Mouse (Mus musculus) left cerebral cortex, postnatal 14 days (tissue): ENCODE measurements around the gene Guk1. TPM values are rescaled to one million over a fixed set of nuclear protein-coding genes. Genes with fewer than 3 reads are reported as not detected.
"Not testable (repeated sequence)": the region's sequence is repeated elsewhere in the genome, so short reads cannot be mapped to it uniquely, and the experiment has no call there.

Experiments
- DNase-seq, 2 experiments: peaks; one replicate each; pipeline ENCODE4 v3.0.0; 2021 to 2022; ENCODE audit warnings: low spot score in 2 of 2, mixed read lengths in 1 of 2
- intact Hi-C: fragments of 180-260 bp; cut with DNase I; formaldehyde crosslinking; loops from one replicate; pipeline ENCODE4 v1.15.1; 2025
- total RNA-seq, 2 experiments: library from RNA; stranded (reverse); gene quantifications; 2 replicates each; pipeline ENCODE4 v1.2.3; 2021

Guk1 gene
- total RNA-seq, 2 experiments from 2014 or later: 113 to 118 TPM

DNA sequence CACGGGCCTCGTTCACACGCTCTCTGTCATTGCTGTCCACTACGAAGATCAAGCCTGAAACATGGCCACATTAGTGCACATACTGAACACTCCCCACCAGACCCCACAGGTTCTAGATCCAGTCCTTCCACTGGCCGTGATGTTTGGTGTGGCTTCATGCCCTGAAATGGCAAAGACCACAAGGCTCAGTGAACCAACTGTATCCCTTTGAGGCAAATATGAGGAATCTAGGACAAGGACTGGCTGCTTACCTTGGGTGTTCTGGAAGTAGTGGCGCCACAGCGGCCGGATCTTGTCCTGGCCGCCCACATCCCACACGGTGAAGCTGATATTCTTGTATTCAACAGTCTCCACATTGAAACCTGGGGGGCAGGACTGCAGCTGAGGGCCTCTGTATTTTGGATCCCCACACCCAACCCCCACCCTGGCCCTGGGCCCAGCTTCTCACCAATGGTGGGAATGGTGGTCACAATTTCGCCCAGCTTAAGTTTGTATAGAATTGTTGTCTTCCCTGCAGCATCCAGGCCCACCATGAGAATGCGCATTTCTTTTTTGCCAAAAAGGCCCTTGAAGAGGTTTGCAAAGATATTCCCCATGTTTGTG, 21.0 kb upstream of the Guk1 start:
- DNase-seq: no peak
- intact Hi-C loops: no loop called here

DNA sequence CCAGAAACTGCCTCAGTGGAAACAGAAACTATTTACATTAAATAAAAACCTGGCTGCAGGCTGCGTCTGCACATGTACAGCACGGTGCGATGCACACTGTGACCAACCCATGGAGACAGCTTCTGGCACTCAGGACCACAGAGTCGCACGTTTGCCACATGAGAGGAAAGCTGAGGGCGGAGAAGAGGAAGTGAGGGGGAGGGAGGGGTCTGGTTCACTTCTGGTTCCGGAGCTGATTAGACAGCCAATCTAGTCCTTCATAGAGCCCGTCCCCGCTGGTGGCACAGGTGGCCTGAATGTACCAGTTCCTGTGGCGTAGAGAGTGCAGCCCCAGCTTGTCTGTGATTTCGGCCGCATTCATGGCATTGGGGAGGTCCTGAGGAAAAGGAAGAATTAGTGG, 20.3 kb upstream of the Guk1 start:
- intact Hi-C loops: not testable (repeated sequence)

DNA sequence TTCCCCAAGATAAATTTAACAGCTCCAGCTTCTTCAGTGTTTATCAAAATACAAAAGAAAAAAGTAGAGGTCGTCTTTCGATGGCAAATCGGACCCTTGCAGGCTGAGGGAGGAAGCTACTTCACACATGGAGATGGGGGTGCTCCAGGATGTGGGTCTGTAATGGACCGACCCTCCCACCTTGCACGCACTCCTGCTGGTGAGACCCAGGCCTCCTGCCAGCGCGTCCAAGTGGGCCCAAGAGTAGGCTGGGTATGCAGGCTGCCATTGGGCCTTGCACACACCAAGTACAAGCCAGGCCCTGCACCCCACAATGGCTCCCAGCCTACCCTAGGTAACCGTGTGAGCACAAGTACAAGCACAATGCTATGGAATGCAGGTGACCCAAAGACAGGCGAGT, 19.5 kb upstream of the Guk1 start:
- DNase-seq, intact Hi-C loops: not testable (repeated sequence)

More for the DNA sequence above, 20.3 kb upstream of the Guk1 start:
- DNase-seq: not testable (repeated sequence)

DNA sequence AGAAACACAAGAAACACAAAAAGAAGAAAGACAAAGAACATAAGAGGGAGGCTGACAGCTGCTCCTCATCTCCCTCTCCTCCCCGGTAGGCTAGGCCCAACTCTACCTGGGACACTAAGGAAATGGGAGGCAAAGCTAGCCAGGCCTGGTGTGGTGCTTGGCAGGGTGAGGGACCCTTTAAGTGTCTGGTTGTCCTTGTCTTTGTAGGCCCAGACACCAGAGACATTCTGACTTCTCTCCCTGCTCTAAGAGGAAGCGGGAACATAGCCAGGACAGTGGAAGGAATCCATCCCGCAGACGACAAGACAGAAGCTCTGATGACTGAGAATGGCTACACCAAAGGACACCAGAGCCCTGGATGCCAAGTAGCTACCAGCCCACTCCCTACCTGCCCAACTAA, 18.0 kb upstream of the Guk1 start:
- no peak for DNase-seq
- intact Hi-C loops: no loop called here

DNA sequence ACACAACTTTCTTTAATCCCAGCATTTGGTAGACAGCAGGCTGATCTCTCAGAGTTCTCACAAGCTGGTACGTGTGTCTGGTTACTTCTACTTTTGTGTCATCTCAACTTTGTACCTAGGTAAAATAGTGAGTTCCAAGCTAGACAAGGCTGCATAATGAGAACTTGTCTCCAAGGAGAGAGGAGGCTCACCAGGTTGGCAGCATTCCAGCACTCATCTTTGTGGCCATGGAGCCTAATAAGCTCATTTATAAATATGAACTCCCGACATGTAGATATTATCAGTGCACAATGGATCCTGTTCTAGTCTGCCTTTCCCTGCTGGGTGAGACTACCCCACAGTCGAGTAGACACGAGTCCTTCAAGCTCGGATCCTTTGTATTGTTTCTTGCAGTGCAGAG, 17.6 kb upstream of the Guk1 start:
- DNase-seq: no peak
- intact Hi-C loops: no loop called here

DNA sequence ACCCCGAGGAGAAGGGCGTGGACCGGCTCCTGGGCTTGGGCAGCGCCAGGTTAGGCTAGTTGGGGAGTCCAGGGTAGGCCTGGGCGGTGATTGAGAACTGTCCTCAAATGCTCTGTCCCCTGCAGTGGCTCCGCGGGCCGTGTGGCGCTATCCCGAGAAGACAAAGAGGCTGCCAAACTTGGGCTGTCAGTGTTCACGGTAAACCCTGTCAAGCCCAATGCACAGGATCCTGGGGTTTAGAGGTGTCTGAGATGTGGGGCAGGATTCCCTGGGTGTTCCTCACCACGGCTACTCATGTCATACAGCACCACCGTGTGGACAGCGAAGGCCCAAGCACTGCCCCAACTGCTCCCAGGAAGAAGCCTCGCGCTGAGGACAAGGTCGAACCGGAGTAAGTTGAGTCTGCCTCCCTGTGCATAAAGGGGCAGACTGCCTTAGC, 17.0 kb upstream of the Guk1 start:
- intact Hi-C loops: no loop called here
- peak; percentile 56 to 80 for DNase-seq

DNA sequence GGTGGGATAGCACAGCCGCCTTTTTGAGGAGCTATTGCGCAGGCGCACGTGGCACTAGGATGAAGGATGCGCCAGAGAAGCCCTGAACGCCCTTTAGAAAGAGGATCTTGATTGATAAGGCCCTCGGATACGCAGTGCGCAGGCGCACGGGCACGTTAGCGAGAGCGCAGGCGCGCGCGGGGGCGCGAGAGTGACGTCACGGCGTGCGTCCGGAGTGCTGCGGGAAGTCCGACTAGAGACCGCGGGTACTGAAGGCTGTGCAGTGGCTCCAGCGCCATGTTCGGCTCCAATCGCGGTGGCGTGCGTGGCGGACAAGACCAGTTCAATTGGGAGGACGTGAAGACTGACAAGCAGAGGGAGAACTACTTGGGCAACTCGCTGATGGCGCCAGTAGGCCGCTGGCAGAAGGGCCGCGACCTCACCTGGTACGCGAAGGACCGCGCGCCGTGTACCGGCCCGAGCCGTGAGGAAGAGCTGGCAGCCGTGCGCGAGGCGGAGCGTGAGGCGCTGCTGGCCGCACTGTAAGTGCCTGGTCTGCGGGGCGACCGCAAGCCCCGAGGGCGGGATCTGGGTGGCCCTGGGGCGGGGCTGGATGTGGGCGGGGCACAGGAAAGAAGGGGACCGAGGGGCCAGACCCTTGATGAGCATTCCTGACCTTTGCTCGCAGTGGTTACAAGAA, 16.3 kb upstream of the Guk1 start, which contains the start of gene 2310033P09Rik:
Gene 2310033P09Rik (plus strand): TSS at position 169 of the 679 bp plus-strand sequence.
- intact Hi-C loops: no loop called here
- peak; percentile 95 to 97 for DNase-seq

DNA sequence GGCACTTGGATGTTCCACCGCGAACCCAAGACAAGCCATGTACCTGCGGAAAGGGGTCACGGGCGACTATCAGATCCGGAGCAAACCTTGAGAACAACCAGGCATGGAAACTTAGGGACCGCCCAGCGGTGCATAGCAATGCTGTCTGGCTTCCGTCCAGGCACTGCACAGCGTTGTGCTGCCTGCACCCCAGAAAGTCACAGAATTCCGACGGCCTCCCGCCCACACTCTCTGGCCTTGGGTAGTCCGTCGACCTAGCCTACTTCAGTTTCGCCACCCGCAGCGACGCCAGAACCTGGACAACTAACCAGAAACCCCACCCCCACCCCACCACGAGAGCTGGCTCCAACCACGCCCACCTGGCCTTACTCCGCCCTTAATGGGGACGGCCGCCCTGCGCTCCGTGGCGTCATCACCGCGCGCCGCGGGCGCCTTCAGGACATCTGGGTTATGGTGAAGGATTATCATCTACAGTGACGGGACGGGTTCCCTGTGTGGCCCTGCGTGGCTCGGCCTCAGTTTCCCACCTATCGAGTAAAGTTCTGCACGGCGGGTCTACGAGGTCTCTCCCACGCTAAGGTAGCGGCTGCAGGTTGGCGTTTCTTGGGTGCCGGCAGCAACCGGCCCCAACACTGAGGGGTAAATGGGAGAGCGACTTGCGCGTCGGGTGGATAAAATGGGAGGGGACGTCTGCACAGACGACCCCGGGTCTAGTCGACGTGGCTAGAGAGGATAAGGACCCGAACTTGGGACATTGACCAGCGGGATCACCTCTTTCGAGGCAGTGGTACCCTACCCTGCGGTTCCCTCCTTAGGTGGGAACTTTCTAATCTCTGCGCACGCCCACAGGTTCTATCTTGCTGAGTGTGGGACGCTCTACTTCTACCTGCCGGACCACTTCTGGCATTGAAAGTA, 10.3 kb upstream of the Guk1 start, which contains the start of gene Mrpl55:
Gene Mrpl55 (plus strand): TSS at position 406 of the 915 bp plus-strand sequence.
- DNase-seq: peak; percentile 95
- intact Hi-C loops: no loop called here

DNA sequence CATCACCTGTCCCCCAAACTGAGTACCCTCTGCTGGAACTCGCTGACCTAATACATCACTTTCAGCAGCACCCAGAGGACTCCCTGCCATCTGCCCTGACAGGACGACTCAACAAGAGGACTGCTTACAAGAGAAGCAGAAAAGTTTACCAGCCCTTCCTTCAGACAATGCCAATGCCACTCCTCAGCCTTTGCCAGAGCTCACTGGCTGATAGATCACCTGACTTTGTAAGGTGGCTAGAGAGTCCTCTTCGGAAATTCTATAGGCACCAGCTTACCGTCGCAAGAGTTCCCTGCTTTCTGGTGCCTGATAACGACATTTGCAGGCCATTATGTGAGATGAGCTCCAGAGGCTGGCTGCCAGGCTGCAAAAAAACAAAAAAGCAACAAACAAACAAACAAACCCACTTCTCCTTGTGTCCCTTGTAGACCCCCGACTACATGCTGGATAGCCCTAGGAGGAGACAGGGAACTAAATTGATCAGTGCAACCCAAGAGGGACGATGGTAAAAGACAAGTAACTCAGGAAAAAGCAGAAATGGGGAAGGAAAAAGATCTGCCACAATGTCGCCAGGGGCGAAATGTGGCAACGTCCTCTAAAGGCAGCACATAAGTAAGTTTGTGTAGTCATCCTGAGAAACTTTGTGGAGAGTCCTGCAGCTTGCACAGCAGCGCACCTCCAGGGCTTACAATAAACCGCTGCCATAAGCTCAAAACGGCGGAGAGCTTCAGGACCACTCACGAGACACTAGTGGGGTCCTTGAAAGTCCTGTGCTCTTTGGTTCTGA, 9.4 kb upstream of the Guk1 start:
- DNase-seq: no peak
- intact Hi-C loops: no loop called here

DNA sequence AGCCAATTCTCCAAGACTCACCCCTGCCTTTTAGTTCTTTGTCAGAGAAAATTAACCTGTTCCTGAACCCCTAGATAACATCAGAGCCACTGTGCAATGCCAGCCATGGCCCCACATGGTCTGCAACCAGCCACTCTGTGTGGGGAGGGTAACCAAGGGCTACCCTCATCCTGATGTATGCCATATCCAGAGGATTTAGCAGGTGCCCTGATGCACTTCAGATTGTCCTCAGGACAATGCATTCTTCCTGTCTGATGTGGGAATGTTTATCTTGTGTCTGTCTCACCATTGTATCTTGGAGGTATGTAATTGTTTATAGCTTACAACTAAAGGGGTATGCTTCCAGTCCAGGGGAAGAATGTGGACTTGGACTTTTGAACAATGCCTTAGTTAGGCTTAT, 4.2 kb upstream of the Guk1 start:
- DNase-seq: no peak
- intact Hi-C loops: no loop called here

DNA sequence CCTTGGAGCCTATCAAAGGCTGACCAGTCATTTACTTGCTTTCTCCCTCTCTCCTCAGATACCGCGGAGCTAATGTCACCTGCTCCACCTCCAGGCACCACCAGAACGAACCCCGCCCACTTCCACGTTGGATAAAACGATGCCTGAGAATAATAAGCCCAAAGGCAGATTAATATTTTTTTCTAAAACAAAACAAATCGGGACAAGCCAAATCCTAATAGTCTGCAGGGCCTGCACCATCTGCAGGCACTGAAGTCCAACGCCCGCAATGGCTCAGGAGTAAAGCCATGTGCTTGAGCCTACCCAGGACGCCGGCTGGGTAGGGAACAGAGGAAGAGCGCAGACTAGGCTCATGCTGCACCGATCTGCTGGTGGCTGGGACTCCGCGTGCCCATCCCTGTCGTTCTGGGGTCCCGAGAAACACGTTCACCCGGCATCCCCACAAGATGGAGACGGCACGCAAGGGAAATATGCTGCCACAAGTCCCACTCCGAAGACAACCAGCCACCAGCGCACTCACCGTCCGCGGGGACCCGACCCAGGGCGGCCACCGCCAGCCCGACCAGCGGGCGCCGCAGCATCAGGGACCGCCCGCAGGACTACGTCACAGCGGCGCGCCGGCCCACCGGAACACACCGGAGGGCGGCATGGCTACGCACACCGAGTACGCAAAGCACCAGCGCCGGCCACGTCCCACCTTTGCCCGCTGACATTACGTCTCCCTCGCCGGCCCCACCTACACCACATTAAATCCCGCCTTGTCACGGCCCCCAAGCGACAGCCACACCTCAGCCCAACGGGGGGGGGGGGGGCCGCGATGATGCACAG, 567 bp downstream of the Guk1 start:
- DNase-seq: peak; percentile 92 to 93
- intact Hi-C loops: no loop called here

DNA sequence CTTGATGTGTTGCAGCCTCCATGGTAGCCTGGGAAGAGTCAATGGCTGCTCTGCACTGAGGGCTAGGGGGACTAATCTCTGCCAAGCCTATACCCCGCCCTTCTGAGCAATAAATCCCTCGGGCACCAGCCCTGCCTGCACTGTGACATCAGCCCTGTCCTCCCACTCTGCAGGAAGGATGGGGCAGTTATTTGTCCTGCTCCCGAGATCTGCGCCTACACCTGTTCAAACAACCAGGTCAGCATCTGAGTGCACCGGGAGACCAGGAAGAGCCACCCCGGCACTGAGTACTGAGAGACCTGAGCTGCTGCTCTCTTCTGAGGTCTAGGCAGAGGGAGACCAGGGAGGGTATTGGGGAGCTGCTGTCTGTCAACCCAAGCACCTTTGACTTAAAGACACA, 4.3 kb downstream of the Guk1 start:
- DNase-seq: no peak
- intact Hi-C loops: loop anchor here (10.0 kb wide), 1 partner anchor 213 kb away; the partner anchor contains the start of gene Trim11

DNA sequence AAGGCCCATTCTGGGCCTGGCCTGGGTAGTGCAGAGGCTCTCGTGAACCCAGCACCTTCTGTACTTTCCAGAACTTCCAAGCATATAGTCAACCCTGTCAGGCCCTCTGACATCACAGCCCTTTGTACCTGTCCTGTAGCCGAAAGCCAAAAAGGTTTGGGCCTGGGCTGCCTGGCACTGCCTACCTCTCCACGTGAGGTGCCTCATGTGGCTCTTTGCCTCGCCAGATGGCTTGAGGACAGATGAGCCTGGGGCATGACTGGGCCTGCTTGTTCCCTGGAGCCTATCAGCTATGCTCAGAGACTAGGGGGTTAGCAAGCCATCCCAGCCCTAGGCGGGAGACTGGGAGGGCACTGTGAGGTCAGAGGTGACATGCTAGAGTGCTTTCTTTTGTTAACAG, 6.5 kb downstream of the Guk1 start:
- intact Hi-C loops: loop anchor here (10.0 kb wide), 1 partner anchor 211 kb away; the partner anchor contains the start of gene Trim11
- DNase-seq: no peak

DNA sequence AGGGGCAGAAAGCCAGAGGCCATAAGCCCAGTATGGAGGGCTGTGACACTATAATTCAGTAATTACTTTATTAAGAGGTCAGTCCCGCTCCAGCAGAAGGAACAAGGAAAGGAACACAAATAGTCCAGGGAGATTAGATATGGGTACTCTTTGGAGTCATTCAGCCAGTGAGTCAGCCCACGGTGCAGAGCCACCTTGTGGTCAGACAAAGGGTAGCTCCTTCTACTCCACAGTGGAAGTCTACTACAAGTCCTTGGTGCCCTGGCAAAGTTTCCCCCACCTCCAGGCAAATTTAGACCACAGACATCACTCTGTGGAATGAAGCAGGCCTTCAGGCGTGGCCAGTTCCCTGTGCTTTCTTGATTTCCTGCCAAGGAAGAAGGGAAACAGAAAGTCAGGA, 8.2 kb downstream of the Guk1 start:
- peak; percentile 61 to 76 for DNase-seq
- intact Hi-C loops: loop anchor here (5.0 to 10.0 kb wide), 2 partner anchors 87 to 209 kb away; partner anchors contain the start of gene Trim11

DNA sequence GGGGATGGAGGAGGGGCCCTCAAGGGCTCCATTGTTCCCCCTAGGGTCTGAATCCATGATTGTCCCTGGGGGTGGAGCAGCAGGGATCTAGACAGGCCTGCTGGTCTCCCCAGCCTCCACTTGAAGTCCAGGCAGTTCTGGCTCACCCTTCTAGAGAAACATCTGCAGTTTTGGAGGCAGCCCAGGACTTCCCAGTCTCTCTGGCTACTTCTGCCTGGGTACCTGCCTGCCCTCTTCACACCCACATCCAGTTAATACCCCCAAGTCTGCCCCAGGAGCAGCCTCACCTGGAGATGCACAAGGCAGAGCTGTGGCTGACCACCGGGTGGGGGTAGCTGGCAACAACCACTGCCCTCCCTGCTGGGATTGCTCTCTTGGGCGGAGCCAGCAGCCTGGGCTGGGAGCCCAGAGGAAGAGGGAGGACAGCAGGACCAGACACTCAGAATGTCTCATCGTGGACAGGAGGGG, 9.1 kb downstream of the Guk1 start, which contains the start of gene Gjc2:
Gene Gjc2 (minus strand): TSS at position 350 of the 468 bp plus-strand sequence.
- intact Hi-C loops: loop anchor here (5.0 to 10.0 kb wide), 2 partner anchors 86 to 208 kb away; partner anchors contain the start of gene Trim11

DNA sequence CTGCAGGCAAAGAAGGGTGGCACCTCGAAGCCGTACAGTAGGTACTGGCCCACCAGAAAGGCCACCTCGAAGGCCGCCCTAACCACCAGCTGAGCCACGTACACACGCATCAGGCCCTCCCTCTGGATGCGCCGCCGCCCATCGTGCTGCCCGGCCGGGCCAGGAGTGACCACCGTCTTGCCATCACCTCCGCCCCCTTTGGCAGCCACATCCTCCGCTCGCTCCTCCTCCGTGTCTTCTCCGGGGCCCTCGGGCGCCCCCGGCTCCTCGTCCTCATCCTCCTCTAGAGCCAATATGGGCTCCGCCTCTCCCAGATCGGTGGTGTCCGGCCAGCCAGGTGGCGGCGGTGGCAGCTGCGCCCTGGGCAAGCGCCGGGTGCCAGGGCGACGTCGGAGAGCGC, 15.1 kb downstream of the Guk1 start:
- DNase-seq: no peak
- intact Hi-C loops: no loop called here

More for the DNA sequence above, 9.1 kb downstream of the Guk1 start, which contains the start of gene Gjc2:
- DNase-seq: no peak

DNA sequence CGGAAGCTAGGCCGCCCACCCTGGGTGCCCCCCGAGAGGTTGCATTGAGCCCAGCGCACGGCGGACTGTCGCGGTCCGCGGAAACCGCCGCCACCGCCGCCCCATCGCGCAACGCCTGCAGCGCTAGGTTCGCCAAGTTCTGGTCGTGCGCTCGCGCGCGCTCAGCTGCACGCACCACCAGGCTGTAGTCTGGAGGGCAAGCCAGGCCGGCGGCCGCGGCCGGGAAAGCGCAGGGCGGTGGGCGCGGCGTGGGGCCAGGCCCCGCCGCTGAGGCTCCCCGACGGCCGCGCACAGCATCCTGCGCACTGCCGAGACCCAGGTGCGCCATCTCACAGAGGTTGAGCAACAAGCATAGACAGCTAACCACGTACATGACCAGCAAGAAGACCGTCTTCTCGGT, 15.5 kb downstream of the Guk1 start:
- intact Hi-C loops: no loop called here
- DNase-seq: no peak
